Mouse (Mus musculus): Measurements from ENCODE around the gene Tmem132b. TPM values are rescaled to one million over a fixed set of nuclear protein-coding genes. Genes with fewer than 3 reads are reported as not detected.

Gene Tmem132b
- polyA plus RNA-seq, 1 experiment from 2014 or later = 1.5 TPM

DNA sequence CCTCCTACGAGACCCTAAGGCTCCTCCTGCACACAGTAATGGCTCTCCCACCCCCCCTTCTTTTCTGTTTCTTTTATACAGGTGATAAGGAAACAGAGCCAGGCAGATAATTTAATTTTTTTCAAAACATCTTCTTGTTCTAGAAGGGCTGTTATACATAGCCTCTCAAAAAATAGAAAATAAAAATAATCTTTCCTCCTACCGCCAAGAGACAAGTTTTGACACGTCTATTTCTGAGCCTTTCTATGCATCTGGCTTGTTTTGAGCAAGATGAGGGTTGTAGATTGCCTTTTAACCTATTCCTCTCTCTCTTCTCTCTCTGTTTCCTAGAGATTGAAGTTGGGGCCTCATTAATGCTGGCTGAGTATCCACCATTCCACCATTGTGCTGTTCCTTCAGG lies 196.9 kb downstream of the Tmem132b start:
- no peak overlapping the region for H3K4me2 ChIP-seq (ENCODE audit: low read depth)
- H3K27ac ChIP-seq (ENCODE audit: low read depth, low read length) = no peak overlapping the region
- H3K4me1 ChIP-seq (ENCODE audit: control insufficient read depth, insufficient read depth, low read length) = no peaks in the 10 kb centered on the region
- H3K4me3 ChIP-seq (ENCODE audit: low read depth, low read length) = no peak overlapping the region
- no peaks in the 10 kb centered on the region for H3K27me3 ChIP-seq (ENCODE audit: control insufficient read depth, insufficient read depth, low read length)
- no peak for DNase-seq (ENCODE audit: low spot score)
- WGBS = 92% methylated on average over 3 of the region's 3 CpGs
- H3K36me3 ChIP-seq (ENCODE audit: control insufficient read depth, insufficient read depth, low read length) = no peaks in the 10 kb centered on the region
- H3K9me3 ChIP-seq (ENCODE audit: control insufficient read depth, low read length) = no peaks in the 10 kb centered on the region
- H3K9ac ChIP-seq (ENCODE audit: low read length) = no peak overlapping the region
- no peak for ATAC-seq (ENCODE audit: insufficient read depth, low FRiP score, low TSS enrichment)

DNA sequence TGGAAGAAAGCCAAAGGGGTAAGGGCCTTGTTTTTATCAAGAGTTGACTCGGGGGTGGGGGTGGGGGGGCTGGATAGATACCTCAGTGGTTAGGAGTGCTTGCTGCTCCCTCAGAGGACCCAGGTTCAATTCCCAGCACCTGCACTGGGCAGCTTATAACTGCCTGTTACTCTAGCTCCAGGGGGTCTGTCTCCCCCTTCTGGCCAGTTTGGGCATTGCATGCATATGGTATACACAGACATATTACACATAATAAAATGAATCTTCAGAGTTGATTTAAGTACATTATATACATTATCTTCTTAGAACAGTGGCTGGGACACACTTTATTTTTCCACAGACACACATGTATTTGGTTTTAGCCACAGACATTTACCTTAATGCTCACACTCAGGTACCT lies 202.2 kb downstream of the Tmem132b start:
- 93% methylated on average over 1 of the region's 1 CpGs for WGBS
- no peak overlapping the region for H3K4me2 ChIP-seq (ENCODE audit: low read depth)
- no peak overlapping the region for H3K9ac ChIP-seq (ENCODE audit: low read length)
- no peaks in the 10 kb centered on the region for H3K4me1 ChIP-seq (ENCODE audit: control insufficient read depth, insufficient read depth, low read length)
- no peaks in the 10 kb centered on the region for H3K9me3 ChIP-seq (ENCODE audit: control insufficient read depth, low read length)
- DNase-seq (ENCODE audit: low spot score) = no peak
- no peak overlapping the region for H3K4me3 ChIP-seq (ENCODE audit: low read depth, low read length)
- no peaks in the 10 kb centered on the region for H3K36me3 ChIP-seq (ENCODE audit: control insufficient read depth, insufficient read depth, low read length)
- H3K27ac ChIP-seq (ENCODE audit: low read depth, low read length) = no peak overlapping the region
- ATAC-seq (ENCODE audit: insufficient read depth, low FRiP score, low TSS enrichment) = no peak
- H3K27me3 ChIP-seq (ENCODE audit: control insufficient read depth, insufficient read depth, low read length) = no peaks in the 10 kb centered on the region

DNA sequence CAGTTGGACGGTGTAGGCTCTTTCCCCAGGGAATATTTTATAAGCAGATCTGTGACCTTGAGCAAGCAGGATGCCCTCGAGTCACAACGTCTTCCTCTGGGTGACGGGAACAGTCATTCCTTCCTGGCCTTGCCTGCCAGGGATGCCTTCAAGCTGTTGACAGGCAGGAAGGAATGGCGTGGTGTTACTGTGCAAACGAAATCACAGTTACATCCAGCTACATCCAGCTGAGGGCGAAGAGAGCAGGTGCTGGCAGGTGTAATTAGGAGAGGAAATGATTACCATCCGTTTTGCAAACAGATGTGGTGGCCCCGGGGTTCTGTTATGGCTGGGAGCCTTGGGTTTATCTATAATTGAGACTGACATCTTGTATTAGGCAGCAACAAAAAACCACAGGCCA lies 205.5 kb downstream of the Tmem132b start:
- Histone ChIP-seq H3K4me2 (ENCODE audit: low read depth) (no peak overlapping the region), H3K27me3 (ENCODE audit: control insufficient read depth, insufficient read depth, low read length) (no peaks in the 10 kb centered on the region), H3K9me3 (ENCODE audit: control insufficient read depth, low read length) (no peaks in the 10 kb centered on the region), H3K4me1 (ENCODE audit: control insufficient read depth, insufficient read depth, low read length) (no peaks in the 10 kb centered on the region), H3K27ac (ENCODE audit: low read depth, low read length) (no peak overlapping the region), H3K4me3 (ENCODE audit: low read depth, low read length) (no peak overlapping the region), H3K9ac (ENCODE audit: low read length) (no peak overlapping the region), H3K36me3 (ENCODE audit: control insufficient read depth, insufficient read depth, low read length) (no peaks in the 10 kb centered on the region)
- DNase-seq (ENCODE audit: low spot score) (peak; percentile 15), ATAC-seq (ENCODE audit: insufficient read depth, low FRiP score, low TSS enrichment) (no peak)
- 69% methylated on average over 9 of the region's 9 CpGs for WGBS

DNA sequence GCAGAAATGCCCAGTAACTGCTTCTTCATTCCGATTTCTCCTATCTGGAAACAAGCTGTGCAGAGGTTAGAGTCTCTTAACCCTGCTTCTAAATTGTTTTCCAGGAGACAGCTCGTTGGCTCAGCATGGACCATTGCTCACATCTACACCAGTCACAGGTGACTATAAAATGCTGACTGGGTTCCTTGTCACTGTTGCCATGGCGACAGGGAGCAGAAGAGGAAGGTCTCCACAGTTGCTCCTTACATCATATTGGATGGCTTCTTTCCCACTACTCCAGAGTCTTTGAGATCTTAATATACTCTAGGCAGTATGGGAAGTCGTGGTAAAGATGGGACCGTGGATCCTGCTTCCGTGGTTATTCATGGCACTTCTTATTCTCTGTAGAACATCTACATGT lies 211.9 kb downstream of the Tmem132b start:
- no peak overlapping the region for H3K4me3 ChIP-seq (ENCODE audit: low read depth, low read length)
- H3K9me3 ChIP-seq (ENCODE audit: control insufficient read depth, low read length) = no peaks in the 10 kb centered on the region
- 91% methylated on average over 6 of the region's 6 CpGs for WGBS
- H3K36me3 ChIP-seq (ENCODE audit: control insufficient read depth, insufficient read depth, low read length) = no peaks in the 10 kb centered on the region
- no peaks in the 10 kb centered on the region for H3K27me3 ChIP-seq (ENCODE audit: control insufficient read depth, insufficient read depth, low read length)
- H3K27ac ChIP-seq (ENCODE audit: low read depth, low read length) = no peak overlapping the region
- H3K4me2 ChIP-seq (ENCODE audit: low read depth) = no peak overlapping the region
- H3K4me1 ChIP-seq (ENCODE audit: control insufficient read depth, insufficient read depth, low read length) = no peaks in the 10 kb centered on the region
- DNase-seq (ENCODE audit: low spot score) = no peak
- no peak overlapping the region for H3K9ac ChIP-seq (ENCODE audit: low read length)
- no peak for ATAC-seq (ENCODE audit: insufficient read depth, low FRiP score, low TSS enrichment)

DNA sequence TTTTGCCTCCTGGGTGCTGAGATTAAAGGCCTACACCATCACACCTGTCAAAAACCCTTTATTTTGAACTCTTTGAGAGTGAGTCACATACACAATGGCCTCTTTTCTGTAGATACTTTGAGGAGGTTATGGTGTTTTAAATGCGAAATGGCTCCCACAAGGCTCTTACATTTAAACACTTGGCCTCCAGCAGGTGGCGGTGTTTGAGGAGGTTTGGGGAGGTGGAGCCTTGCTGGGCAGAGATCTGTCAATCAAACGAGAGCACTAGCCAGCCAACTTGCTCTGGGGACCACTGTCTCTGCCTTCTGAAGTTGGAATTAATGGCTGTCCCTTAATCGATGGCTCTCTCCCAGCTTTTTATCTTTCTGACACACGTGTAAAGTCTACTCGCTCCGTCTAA lies 214.2 kb downstream of the Tmem132b start:
- WGBS = 67% methylated on average over 7 of the region's 7 CpGs
- H3K27ac ChIP-seq (ENCODE audit: low read depth, low read length) = no peak overlapping the region
- DNase-seq (ENCODE audit: low spot score) (peak; percentile 19), ATAC-seq (ENCODE audit: insufficient read depth, low FRiP score, low TSS enrichment) (no peak)
- H3K4me1 ChIP-seq (ENCODE audit: control insufficient read depth, insufficient read depth, low read length) = no peaks in the 10 kb centered on the region
- no peaks in the 10 kb centered on the region for H3K36me3 ChIP-seq (ENCODE audit: control insufficient read depth, insufficient read depth, low read length)
- no peak overlapping the region for H3K4me2 ChIP-seq (ENCODE audit: low read depth)
- no peak overlapping the region for H3K4me3 ChIP-seq (ENCODE audit: low read depth, low read length)
- H3K9me3 ChIP-seq (ENCODE audit: control insufficient read depth, low read length) = no peaks in the 10 kb centered on the region
- H3K27me3 ChIP-seq (ENCODE audit: control insufficient read depth, insufficient read depth, low read length) = no peaks in the 10 kb centered on the region
- no peak overlapping the region for H3K9ac ChIP-seq (ENCODE audit: low read length)

DNA sequence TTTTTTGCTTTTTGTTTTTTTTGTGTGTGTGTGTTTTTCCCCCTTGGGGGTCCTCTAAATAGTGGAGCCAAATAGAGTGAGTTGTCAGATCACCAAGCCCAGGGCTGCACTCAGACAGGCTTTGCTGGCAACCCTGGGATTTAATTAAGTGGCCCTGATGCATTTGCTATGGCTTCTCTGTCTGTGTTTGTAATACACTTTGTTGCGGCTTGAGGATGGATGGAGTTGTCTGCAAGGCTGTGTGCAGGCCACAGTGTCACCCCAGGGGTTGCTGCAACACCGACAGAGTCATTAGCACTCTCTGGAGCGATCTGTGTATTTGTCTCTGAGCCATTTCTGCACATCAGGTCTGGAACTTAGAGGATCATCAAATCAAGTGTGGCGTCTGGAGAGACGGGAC lies 219.9 kb downstream of the Tmem132b start:
- ATAC-seq (ENCODE audit: insufficient read depth, low FRiP score, low TSS enrichment) (no peak), DNase-seq (ENCODE audit: low spot score) (no peak)
- WGBS = 65% methylated on average over 5 of the region's 5 CpGs
- H3K4me1 ChIP-seq (ENCODE audit: control insufficient read depth, insufficient read depth, low read length) = no peaks in the 10 kb centered on the region
- no peak overlapping the region for H3K4me3 ChIP-seq (ENCODE audit: low read depth, low read length)
- no peaks in the 10 kb centered on the region for H3K36me3 ChIP-seq (ENCODE audit: control insufficient read depth, insufficient read depth, low read length)
- H3K27ac ChIP-seq (ENCODE audit: low read depth, low read length) = no peak overlapping the region
- no peaks in the 10 kb centered on the region for H3K9me3 ChIP-seq (ENCODE audit: control insufficient read depth, low read length)
- H3K9ac ChIP-seq (ENCODE audit: low read length) = no peak overlapping the region
- no peaks in the 10 kb centered on the region for H3K27me3 ChIP-seq (ENCODE audit: control insufficient read depth, insufficient read depth, low read length)
- H3K4me2 ChIP-seq (ENCODE audit: low read depth) = no peak overlapping the region

DNA sequence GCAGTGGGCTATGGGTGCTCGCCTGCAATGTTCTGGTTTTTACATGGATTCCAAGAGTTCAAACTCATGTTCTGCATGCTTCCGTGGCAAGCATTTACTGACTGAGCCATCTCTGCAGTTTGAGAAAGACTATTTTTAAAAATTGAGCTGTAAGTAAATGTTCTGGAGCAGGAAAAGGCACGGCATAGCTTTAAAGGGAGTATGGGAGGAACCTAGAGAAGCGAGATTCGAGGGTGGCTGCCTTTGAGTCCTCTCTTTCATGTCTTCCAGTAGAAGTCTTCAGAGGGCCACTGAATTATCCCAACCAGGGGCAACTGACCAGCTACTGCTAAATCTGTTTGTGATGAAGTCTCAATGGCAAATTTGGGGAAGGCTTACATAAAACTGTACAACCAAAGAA lies 221.0 kb downstream of the Tmem132b start:
- no peaks in the 10 kb centered on the region for H3K27me3 ChIP-seq (ENCODE audit: control insufficient read depth, insufficient read depth, low read length)
- H3K27ac ChIP-seq (ENCODE audit: low read depth, low read length) = no peak overlapping the region
- 90% methylated on average over 5 of the region's 5 CpGs for WGBS
- no peaks in the 10 kb centered on the region for H3K9me3 ChIP-seq (ENCODE audit: control insufficient read depth, low read length)
- no peaks in the 10 kb centered on the region for H3K36me3 ChIP-seq (ENCODE audit: control insufficient read depth, insufficient read depth, low read length)
- H3K4me3 ChIP-seq (ENCODE audit: low read depth, low read length) = no peak overlapping the region
- ATAC-seq (ENCODE audit: insufficient read depth, low FRiP score, low TSS enrichment) (no peak), DNase-seq (ENCODE audit: low spot score) (no peak)
- H3K4me2 ChIP-seq (ENCODE audit: low read depth) = no peak overlapping the region
- H3K9ac ChIP-seq (ENCODE audit: low read length) = no peak overlapping the region
- H3K4me1 ChIP-seq (ENCODE audit: control insufficient read depth, insufficient read depth, low read length) = no peaks in the 10 kb centered on the region

DNA sequence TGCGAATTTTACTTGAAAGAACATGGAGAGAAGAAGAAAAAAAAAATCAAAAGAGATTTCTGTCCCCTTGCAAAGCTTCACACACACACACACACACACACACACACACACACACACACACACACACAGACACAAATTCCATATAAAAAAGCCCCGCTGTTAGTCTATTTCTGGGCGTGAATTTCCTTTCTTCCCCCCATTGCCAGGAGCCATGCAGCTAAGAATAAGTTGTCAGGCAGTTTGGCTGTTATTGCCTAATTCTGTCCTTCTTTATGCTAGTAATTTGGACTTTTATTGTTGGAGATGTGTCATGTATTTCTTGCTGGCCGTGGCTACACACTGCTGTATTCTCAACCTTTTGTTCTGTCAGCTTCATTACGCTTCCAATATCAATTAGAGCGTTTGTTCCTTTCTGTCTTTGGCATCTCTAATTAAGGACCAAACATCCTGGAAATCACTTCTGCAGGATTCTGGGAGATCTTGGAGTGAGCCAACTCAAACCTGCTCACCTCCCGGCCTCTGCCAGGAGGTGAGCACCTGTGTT lies 225.5 kb downstream of the Tmem132b start:
- 81% methylated on average over 7 of the region's 7 CpGs for WGBS
- no peak for ATAC-seq (ENCODE audit: insufficient read depth, low FRiP score, low TSS enrichment)
- H3K4me3 ChIP-seq (ENCODE audit: low read depth, low read length) = no peak overlapping the region
- DNase-seq (ENCODE audit: low spot score) = no peak
- no peaks in the 10 kb centered on the region for H3K9me3 ChIP-seq (ENCODE audit: control insufficient read depth, low read length)
- H3K36me3 ChIP-seq (ENCODE audit: control insufficient read depth, insufficient read depth, low read length) = no peaks in the 10 kb centered on the region
- no peaks in the 10 kb centered on the region for H3K27me3 ChIP-seq (ENCODE audit: control insufficient read depth, insufficient read depth, low read length)
- H3K4me1 ChIP-seq (ENCODE audit: control insufficient read depth, insufficient read depth, low read length) = no peaks in the 10 kb centered on the region
- no peak overlapping the region for H3K27ac ChIP-seq (ENCODE audit: low read depth, low read length)
- no peak overlapping the region for H3K9ac ChIP-seq (ENCODE audit: low read length)
- H3K4me2 ChIP-seq (ENCODE audit: low read depth) = no peak overlapping the region

DNA sequence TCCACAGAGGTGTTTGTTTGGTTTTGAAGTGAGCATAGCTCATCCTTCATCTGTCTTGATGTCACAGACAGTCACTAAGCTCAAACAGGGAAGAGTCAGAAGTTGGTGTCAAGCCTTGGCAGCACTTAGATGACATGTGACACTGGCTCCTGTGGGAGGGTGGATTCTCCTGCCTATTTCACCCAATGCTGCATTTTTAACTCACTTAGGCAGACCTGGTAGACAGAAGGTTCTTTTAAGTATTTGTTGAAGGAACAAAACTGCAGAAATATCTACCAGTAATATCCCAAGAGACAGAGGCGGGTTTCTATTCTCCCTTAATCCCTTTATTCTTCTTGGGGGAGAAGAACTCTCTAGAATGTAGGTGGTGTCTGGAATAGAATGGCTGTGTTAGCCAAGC lies 226.9 kb downstream of the Tmem132b start:
- Histone ChIP-seq H3K4me1 (ENCODE audit: control insufficient read depth, insufficient read depth, low read length) (no peaks in the 10 kb centered on the region), H3K9ac (ENCODE audit: low read length) (no peak overlapping the region), H3K27ac (ENCODE audit: low read depth, low read length) (no peak overlapping the region), H3K36me3 (ENCODE audit: control insufficient read depth, insufficient read depth, low read length) (no peaks in the 10 kb centered on the region), H3K9me3 (ENCODE audit: control insufficient read depth, low read length) (no peaks in the 10 kb centered on the region), H3K4me2 (ENCODE audit: low read depth) (no peak overlapping the region), H3K4me3 (ENCODE audit: low read depth, low read length) (no peak overlapping the region), H3K27me3 (ENCODE audit: control insufficient read depth, insufficient read depth, low read length) (no peaks in the 10 kb centered on the region)
- WGBS = 85% methylated on average over 1 of the region's 1 CpGs
- DNase-seq (ENCODE audit: low spot score) (no peak), ATAC-seq (ENCODE audit: insufficient read depth, low FRiP score, low TSS enrichment) (no peak)
